Mouse (Mus musculus) heart, adult 18-20 months (tissue): ENCODE results near the gene Ttll11. TPM values are rescaled to one million over a fixed set of nuclear protein-coding genes. Genes with fewer than 3 reads are reported as not detected.

Experiments used
- DNase-seq, 2 experiments: peaks; one replicate each; pipeline ENCODE4 v3.0.0; 2021 to 2022; ENCODE audit warnings: mixed read lengths in 1 of 2
- long read RNA-seq, 2 experiments: library from polyadenylated mRNA; stranded (forward); transcript quantifications; one replicate each; pipeline ENCODE4 v2.0.0; 2021
- total RNA-seq, 2 experiments: library from RNA; stranded (reverse); gene quantifications; 2 replicates each; pipeline ENCODE4 v1.2.3; 2021

Gene Ttll11
- 1 to 10 TPM; 1.1 to 1.9 TPM for total RNA-seq
- long read RNA-seq, experiment 1, partial matches to known transcripts, result 0 of 4 reads
- long read RNA-seq, experiment 1, other reads (novel, unspliced or antisense), result 4 of 4 reads
- long read RNA-seq, experiment 2, partial matches to known transcripts, result 1 of 2 reads
- long read RNA-seq, experiment 2, other reads (novel, unspliced or antisense), result 1 of 2 reads

DNA sequence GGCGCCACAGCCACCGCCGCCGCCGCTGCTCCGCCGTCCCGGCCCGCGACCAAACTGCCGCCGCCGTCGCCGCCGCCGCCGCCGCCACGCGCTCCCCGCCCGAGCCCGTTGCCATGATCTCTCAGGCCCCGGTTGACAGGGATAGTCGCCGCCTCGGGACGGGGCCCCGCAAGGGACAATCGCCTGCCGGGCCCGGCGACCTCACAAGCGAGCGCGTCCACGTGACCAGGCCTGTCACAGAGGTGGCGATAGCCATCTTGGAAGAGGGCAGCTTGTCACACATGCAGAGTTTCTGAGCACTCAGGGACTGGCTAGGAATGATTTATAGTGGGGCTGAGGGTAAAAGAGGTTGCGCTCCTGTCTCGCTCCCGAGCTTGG, at the start of gene Ttll11:
Gene Ttll11, minus strand, starts transcription at position 270 of the 378 bp plus-strand sequence.
- DNase-seq, result peak; percentile 96 to 97

DNA sequence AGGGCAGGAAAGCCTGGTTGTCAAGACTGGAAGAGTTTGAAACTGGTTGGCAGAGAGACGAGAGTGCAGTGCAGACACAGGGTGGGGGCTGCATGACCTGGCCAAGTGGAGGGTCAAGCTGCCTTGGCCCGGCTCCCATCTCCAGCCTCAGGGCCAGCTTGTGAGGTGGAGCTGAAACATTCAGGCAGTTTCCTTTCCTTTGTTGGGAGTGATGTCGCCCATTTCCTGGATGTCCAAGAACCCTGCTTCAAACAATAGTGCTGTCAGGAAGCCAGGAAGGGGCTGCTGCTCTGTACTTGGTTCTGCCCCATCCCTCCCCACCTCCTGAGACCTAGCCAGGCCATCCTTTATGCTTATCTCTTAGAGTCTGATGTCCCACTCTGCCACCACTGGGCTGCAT, 43.6 kb upstream of the Ttll11 start:
- peak; percentile 58 to 86 for DNase-seq

DNA sequence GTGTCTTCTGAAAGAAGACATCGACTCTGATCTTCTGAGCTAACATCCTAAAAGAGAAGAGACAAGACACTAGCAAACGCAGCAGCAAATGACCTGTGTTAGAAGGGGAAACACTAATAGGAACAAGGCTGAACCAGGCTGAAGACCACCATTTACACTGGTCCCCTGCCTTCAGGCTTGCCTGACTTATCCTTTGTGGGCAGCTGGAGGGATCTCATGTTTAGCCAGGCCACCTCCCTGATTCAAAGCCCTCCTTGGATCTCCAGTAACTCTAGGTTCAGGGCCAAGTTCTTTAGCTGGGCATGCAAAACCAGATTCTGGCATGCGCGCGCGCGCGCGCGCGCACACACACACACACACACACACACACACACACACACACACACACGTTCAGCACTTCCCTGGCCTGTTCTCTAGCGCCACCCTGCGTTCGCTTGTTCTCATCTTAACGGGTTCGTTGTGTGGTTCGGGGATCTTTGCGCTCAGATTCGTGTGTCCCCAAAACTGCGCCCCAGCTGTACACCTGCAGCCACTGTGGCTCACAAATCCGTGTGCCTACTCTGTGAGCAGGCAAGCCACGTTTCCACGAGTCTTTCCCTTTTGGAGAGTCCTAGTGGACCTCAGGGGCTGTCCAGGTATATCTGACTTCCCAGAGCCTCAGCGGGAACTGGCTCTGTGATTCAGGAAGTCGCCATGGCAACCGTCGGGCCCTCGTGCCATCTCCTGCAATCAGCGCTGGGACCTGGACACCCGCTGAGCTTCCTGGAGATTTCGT, 41.9 kb upstream of the Ttll11 start:
- DNase-seq, result peak; percentile 63 to 84

DNA sequence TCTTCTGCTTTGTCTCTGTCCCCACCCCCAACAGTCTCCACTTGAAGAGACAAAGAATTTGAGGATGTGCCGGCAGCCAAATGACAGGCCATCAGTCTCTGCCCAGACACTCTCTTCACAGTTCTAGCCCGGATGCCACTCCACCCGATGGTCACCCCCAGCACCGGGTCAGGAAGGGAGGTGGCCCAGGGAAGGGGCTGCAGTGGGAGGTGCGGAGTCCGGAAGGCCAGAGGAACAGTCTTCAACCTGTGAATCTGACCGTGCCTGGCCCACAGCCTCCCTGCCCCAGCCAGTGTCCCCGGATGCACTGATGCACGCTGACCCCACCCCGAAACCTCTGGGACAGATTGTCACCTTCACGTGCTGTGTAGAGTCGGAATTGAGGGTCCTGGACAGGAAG, 33.3 kb upstream of the Ttll11 start:
- peak in 1 of 2 experiments; percentile 79 for DNase-seq

DNA sequence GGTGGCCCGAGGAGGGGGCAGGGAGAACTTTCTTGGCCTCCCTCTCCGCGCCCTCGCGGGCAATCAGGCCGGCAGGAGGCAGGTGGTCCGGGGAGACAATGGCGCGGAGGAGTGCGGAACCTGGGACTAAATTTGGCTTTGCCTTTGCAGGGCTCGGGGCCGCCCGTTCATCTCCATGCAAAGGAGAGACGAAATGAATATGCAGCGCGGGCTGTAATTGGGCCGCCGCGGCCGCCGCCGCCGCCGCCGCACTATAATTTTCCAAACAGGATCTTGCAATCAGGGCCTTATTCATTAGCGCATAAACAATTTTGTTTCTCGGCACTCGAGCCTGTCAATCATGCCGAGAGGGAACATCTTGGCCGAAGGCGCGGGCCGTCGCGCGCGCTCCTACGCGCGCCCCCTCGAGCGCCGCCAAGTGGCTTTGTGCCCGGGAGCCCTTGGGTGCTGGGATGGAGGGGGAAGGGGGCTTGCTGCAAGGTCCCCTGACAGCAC, 31.7 kb upstream of the Ttll11 start:
- DNase-seq, result no peak

DNA sequence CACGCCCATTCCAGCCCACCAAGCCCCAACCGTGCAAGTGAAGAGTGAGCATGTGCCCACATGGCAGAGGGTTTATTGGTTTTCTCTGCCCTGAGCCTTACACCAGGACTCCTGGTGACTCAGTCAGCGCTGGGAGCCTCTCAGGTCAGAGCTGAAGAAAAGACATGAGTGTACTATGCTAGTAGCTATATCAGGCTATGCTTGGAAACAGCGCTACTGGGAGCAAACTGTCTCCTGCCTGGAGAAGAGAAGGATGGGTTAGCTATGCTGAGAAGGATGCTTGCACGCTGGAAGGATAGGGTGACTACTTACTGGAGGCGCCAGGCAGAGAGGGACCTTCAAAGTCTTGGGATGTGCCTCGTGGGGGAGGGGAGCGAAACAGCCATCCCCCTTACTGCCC, 30.9 kb upstream of the Ttll11 start:
- DNase-seq, result no peak

DNA sequence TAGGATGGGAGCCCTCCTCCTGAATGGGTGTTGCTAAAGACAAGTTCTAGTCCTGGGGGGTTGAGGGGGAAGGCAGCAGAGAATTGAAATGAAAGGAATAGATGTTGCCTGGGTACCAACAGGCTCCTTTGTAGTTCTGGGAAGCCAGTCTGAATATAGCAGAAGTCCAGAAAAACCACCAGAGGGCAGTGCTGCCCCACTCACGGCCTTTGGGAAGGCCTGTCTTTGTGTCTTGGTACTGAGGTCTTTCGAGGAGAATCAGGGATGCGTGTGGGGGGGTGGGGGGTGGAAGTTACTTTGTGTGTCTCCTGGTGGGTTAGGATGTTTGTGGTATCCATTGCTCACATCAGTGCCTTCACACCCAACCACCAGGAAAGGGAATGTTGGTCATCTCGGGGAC, 29.7 kb upstream of the Ttll11 start:
- peak; percentile 72 to 84 for DNase-seq

DNA sequence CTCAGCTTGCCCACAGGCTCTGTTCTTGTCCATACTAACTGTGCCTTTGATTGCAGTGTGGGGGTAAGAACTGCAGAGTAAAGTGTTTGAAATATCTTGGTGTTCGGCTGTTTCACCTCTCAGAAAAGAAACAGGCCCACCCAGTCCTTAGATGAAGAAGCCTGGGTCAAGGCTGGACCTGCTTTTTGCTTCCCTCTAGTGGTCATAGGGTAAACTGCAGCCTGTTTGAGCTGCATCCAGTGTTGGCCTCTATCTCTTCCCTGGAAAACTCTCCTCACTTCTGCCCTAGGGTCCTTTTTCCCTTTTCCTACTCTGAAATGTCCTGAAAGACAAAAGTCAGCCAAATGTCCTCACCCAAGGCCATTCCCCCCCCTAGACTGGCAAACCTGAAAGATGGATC, 28.4 kb upstream of the Ttll11 start:
- DNase-seq, result peak; percentile 39 to 75

DNA sequence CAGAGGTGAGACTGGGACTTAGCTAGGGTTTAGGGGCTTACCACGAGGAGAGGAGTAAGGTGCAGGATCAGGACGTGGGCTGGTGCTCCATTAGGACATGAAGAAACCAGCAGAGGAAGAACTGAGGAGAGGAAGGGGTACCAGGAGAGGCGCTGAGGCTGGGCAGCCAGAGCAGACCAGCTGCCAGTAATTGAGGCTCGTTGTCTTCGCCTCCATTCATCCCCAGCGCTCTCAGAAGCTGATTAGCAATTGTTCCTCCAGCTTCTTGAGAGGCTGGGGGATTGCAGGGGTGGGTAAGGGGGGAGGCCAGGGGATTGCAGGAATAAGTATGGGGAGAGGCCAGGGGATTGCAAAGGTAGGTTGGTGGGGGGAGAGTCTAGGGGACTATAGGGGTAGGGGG, 22.5 kb upstream of the Ttll11 start:
- DNase-seq, result no peak

DNA sequence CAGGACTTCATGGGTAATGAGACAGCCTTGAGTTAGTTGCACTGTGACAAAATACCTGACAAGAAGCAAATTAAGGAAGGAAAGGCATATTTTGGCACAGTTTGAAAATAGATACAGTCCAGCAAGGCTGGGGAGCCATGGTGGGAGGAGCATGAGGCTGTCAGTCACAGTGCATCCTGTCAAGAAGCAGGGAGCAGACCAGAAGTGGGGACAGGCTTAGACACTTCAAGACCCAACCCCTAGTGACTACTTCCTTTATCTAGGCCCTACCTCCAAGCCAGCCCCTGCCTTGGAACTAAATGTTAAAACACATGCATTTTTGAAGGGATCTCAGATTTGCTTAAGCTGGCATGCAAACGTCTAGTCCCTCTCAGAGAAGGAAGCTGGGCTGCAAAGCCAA, 20.7 kb upstream of the Ttll11 start:
- DNase-seq, result no peak

DNA sequence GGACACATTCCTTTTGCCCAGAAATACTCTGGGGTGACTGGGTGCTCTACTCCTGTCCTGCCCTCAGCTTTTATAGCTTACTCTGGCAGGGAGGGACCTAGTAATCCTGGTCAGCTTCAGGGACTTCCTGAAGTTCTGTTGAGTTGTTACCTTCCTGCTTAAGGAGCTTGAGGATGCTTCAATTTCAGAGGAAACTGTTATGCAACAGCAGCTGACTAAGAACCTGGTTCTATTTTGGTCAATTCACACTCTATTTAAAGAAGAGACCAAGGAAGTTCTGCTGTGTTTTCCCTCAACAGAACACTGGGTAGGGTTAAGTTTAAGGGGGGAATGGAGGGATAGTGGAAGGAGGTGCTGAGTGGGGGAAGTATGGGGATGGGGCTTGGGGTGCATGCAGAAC, 19.5 kb upstream of the Ttll11 start:
- no peak for DNase-seq

DNA sequence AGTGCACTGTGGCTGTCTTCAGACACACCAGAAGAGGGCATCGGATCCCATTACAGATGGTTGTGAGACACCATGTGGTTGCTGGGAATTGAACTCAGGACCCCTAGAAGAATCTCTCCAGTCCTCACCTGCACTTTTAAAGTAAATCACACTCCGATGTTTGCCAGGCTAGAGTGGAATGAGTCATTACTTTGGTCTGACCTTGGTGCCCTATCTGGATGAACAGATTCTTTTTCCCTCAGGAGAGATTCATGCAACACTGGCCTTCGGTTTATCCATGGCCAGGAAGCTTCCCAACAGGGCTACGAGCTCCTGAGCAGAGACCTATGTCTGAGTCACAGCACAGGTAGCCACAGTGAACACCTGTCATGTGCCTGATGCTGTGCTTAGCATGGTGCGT, 18.7 kb upstream of the Ttll11 start:
- DNase-seq, result no peak

DNA sequence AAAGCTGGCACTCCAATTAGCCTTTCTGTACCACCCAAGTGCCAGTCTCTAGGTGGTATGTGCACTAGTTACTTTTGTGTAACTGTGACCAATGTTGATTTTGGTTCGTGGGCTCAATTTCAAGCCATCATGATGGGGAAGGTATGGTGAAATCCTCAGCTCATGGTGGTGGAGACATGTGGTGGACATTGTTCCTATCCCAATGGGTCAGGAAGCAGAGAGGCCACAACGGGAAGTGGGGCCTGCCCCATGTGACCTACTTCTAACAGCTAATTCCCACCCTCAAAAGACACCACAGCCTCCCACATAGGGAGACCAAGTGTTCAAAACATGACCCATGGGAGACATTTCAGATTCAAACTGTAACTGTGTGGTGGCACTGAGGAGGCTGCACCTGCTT, 17.0 kb upstream of the Ttll11 start:
- no peak for DNase-seq

DNA sequence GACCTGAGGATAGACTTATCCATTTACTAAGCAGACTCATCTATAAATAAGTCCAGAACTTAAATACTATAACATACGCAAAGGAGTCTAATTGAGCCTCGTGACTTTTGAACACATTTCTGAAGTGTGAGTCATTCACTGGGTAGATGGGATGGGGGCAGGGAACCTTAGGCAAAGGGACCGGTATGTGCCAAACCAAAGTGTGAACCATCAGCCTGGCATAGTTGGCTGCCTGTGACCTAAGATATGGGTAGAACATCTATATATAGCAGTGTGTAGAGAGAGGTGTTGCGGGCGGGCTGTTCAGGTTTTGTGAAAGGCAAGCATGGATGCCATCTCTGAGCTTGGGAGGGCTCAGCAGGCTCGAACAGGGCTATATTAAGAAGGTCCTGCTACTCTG, 14.6 kb upstream of the Ttll11 start:
- peak; percentile 57 to 79 for DNase-seq

DNA sequence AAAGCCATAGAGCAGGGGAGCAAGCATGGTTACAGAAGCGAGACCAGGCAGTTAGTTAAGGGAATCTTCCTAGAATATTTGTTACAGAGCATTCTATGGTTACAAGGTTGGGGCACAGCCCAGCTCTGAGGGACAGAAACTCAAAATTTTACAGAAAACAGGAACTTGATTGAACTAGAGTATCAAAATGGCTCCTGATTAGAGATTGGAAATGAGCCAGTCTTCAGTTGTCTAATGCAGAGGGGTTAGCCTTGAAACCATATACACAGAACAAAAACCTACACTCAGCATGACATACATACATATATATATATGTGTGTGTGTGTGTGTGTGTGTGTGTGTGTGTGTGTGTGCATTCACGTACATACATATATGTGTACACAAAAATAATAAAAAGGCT, 13.8 kb upstream of the Ttll11 start:
- no peak for DNase-seq

DNA sequence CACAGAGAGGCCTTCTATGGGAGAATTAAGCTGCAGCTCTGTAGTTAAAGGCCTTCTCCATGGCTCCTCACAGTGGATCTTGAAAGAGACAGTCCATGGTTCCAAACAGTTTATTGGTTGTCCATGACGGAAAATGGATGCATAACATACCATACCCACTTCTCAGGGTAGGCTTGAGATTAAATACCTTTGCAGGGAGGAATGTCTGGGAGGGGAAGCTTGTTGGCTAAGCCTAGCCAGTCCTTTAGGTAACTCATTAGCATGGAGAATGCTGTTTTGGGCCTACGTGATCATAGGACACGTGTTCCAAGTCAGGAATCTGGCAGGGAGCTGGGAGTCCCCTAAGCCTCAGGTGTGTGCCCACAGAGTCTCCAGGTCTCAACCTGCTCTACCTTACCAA, 12.5 kb upstream of the Ttll11 start:
- DNase-seq, result no peak

DNA sequence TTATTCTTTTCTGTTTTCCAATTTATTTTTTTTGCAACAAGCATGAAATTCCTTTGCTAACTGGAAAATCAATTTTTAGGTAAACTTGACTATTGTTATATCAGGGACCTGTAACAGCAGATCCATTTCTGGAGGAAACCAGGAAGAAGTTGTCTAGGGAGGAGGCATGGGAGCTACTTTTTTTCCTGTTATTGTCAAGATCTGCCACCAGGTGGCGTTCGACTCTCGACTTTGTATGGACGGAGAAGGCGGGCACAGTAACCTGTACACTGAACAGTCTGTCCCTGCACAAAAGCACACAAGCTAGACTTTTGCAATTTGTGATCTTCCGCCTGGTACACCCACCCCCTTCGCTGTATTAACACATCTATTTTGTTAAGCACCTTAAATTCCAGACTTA, 4.2 kb upstream of the Ttll11 start:
- DNase-seq, result peak; percentile 61 to 81

DNA sequence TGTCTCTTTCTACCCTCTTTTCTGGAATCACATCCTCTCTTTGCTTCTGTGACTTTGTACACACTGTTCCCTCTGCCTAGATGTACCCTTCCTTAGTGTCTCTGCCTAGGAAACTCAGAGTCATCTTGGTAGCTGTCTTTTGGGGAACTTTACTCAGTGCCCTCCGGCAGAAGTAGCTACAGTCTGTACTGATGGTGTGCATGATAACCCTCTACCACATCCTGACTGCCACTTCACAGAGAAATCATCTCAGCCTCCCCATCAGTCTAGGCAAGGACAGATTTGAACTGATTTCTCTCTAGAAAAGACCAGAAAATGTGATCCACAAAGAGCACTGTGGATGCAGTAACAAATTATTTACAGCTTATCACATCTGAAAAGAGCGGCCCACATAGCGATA, 2.2 kb upstream of the Ttll11 start:
- no peak for DNase-seq

DNA sequence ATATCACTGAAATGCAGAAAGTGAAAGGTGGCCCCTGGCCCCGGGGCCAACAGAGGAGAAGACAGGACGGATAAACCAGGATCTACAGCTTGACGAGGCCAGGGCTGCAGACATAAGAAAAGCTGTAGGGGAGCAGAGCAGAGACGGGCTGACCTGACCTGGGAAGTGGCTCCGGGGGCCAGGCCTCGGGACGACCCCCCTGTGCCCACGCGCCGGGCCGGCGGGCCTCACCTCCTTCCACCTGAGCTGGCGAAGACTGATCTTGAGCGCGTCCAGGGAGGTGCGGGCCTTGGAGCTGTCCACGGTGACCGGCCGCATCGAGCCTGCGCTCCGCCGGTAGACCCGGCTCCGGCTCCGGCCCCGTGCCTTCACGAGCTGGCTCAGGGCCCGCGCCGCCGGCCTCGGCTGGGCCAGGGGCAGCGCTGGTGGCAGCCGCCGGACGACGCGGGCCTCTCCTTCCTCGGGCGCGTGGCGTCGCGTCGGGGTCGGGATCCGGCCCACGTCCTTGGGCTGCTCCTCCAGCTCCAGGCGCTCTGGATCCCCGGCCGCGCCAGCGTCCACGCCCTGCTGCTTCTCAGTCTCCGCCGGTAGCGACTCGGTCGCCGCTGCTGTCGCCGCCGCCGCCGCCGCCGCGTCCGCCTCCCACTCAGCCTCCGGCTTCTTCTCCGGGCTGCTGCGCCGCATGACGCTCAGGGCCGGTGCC, 621 bp downstream of the Ttll11 start:
- DNase-seq, result peak; percentile 44 to 48

DNA sequence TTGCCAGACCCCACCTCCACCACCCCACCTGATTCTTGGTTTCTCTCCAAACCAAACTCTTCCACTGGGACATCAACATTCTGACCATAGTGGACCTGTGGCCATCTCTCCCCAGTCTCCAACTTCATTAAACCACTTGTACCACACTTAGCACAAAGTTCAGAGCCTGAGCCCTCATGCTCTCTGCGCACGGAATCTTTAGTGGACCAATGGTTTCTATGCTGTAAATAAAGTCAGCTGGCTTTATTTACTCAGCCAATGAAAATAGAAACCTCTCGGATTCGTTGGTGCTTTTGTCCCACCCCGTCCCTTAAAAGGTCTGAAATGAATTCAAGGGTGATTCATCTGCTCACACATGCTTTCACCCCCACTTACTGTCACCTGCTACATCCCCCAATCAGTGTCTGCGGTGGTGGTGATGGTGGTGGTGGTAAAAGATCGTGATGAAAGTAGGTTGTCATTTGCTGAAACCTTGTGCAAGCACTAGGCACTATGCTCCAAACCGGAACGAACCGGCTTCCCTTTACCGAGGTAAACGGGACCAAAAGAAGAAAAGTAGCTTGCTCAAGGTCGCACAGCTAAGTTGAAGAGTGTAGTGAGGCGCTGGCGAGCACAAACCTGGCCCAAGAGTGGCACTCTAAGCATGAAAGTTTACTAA, 1.3 kb downstream of the Ttll11 start:
- no peak for DNase-seq

DNA sequence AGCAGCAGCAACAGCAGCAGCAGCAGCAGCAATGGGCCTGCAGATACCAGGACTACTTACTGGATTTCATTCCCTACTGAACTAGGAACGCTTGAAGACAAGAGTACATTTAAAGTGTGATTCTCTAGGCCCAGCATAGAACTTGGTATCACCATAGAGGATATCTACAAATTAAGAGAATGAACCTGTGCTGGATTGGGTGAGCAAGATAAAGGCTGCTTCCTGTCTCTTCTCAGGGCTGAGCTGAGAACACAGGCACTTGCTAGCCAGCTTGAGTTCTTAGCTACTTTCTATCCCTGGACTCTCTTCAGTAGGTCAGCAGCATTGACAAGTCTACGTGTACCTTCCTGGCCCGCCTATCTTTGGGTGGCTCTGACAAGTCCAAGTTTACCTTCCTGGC, 2.0 kb downstream of the Ttll11 start:
- DNase-seq, result no peak

DNA sequence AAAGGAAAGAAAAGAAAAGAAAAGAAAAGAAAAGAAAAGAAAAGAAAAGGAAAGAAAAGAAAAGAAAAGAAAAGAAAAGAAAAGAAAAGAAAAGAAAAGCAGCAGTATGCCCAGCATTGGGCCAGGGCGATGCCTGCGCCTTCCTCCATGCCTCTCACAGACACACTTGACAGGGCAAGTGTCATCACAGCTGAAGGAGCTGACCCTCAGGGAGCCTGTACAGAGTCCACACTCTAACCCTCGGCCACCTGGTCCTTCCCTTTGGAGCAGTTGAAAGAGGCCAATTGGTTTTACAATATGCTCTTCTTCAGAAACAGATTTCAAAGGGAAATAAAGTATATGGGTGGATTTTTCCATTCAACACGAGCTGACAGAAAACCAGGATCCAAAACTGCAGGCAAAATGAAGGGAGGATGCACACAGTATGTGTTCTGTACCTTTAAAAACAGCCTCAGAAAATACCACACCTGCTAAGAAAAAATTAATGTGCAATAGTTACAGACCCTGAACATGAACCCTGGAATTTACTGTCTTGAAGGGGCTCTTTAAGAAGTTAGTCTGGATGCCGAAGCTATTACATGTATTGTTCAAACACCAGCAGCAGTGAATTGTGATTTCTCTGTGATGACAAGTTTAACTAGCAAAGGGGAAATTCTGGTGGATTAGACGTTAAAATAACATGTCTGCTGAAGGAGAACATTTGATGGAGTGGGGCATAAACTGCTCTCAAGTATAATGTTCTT, 7.3 kb downstream of the Ttll11 start:
- DNase-seq, result no peak
